Mouse (Mus musculus) macrophage (primary cell): ENCODE data around the gene Apoc3. TPM values are rescaled to one million over a fixed set of nuclear protein-coding genes. Genes with fewer than 3 reads are reported as not detected.

Source experiments
- H3K27ac ChIP-seq: fragments of 350-480 bp; formaldehyde crosslinking; 2 replicates; pipeline ENCODE4 v1.9.0; 2021
- H3K36me3 ChIP-seq: fragments of 350-480 bp; formaldehyde crosslinking; 2 replicates; pipeline ENCODE4 v1.9.0; 2021; ENCODE audit errors: inconsistent target
- H3K4me3 ChIP-seq: fragments of 350-480 bp; formaldehyde crosslinking; 2 replicates; pipeline ENCODE4 v1.9.0; 2021; ENCODE audit errors: inconsistent target
- H3K79me2 ChIP-seq: fragments of 350-480 bp; formaldehyde crosslinking; 2 replicates; pipeline ENCODE4 v1.9.0; 2021; ENCODE audit errors: inconsistent target
- WGBS: methylation state at CpG from one replicate; pipeline ENCODE4 v1.1.7; 2026; ENCODE audit warnings: inconsistent platforms; ENCODE audit not compliant: missing documents; 5-methylcytosine and 5-hydroxymethylcytosine counted together
- polyA plus RNA-seq: library from polyadenylated mRNA; stranded (reverse); fragments of 250-400 nt; gene quantifications from 3 replicates; pipeline ENCODE4 v1.2.4, GENCODE M21; 2018; ENCODE audit warnings: inconsistent platforms

Apoc3 gene
- polyA plus RNA-seq, 1 experiment from 2014 or later, result not detected

DNA sequence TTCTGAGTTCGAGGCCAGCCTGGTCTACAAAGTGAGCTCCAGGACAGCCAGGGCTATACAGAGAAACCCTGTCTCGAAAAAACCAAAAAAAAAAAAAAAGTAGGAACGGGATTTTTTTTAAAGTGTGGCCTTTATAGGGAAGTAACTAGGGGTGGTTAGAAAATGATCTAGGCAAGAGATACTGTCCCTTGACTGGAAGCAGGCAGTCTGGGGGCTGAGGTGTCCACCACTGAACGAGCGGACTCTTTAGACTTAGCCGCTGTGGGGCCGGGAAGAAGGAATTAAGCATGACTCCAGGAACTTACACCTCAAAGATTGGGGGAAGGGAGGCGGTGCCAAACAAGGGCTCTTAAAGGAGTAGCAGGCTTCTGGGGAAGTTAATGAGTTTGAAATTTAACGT, 17.3 kb downstream of the Apoc3 start:
- Histone ChIP-seq H3K36me3 (peaks cover 30% of the 10 kb centered on the region), H3K27ac (no peak overlapping the region), H3K4me3 (no peak overlapping the region), H3K79me2 (no peaks in the 10 kb centered on the region)
- 59% methylated on average over 8 of the region's 9 CpGs for WGBS

DNA sequence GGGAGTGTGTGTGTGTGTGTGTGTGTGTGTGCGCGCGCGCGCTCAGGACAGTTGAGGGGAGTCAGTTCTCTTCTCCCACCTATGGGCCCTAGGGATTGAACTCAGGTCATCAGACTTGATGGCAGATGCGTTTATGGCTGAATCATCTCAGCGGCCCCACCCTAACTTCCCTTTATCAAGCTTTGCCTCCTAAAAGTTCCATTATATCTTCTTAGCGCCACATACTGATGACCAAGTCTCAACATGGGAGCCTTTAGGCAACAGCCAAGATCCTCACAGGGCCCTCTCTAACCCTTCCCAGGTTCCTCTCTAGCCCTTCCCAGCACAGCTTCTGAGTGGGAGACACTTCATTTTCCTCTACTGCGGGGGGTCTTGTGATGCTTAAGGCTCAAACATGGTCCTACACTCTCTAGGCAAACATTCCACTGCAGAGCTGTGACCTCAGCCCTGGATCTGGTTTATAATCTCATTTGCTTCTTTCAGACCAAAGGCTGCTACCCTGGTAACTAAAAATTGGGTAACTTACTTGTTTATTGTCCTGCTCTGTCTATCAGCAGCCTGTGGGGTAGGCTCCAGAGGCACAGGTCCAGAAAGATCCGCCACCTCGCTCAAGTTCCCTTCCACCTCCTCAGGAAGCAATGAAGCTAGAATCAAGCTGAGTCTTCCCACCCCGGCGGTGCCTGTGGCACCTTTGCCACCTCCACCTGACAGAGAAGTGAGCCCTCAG, 18.5 kb downstream of the Apoc3 start:
- no peak overlapping the region for H3K27ac ChIP-seq
- WGBS, result 89% methylated on average over 8 of the region's 13 CpGs
- peaks cover 28% of the 10 kb centered on the region for H3K36me3 ChIP-seq

DNA sequence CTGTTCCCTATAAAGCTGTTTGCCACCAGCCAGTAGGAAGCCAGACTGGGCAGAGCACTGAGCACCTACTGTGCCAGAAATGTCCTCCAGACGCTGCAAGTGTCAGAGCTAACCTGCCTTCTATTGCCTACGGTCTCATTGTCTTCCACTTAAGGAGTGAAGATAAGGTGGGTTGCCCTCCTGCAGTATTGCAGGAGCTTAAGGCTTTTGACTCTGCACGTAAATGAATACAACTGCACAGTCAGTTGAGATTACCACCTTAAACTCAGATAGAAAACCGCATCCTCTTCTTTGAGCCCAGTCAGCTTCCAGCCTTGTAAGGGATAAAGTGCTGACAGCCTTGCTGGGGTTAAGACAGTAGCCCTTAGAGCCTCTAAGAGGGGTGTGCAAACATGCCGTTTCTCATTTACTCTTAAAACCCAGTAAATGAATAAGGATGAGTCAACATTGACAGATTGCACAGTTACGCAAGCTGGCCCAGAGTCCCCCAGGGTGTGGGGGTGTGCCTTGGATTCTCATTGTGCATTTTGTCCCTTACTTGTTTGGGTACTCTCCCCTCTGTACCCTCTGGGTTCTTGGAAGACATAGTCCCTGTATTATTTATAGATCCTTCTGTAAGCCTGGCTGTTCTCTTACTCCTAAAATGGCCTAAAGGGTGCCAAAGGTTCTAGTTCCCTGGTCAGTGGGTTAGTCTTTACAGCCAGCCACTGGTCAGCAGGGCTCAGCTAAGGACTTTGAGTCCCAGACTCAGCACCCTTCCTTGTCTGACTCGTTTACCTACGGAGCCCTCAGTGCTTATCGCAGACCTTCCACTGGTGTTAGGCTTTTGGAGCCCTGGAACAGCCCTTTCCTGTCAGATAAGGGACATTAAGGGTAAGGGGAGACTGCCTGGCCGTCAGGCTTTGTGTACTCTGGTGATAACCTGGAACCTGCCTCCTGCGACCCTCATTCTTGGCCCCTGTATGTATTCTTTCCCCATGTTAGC, 19.8 kb downstream of the Apoc3 start:
- peaks cover 28% of the 10 kb centered on the region for H3K36me3 ChIP-seq

More for the DNA sequence above, 18.5 kb downstream of the Apoc3 start:
- no peaks in the 10 kb centered on the region for H3K79me2 ChIP-seq
- no peak overlapping the region for H3K4me3 ChIP-seq

DNA sequence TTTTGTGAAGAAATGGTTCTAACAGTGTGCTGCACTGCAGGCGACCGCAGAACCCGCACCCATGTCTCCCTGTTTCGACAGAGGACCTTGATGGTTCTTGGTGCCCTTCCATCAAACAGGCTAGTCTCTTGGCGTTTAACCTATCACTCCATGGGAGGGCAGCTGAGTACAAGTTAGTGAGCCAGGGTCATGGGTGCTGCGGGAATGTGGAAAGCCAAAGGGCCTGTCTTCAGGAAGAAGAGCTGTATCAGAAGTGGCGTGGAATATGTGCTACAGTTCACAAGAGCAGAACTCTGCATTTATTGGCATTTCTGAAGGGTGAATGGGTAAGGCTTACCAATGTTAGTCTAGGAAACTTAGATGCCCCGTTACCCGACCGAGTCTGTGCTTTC, 20.5 kb downstream of the Apoc3 start:
- H3K36me3 ChIP-seq, result peaks cover 29% of the 10 kb centered on the region
- no peak overlapping the region for H3K27ac ChIP-seq
- H3K4me3 ChIP-seq, result no peak overlapping the region
- WGBS, result 88% methylated on average over 10 of the region's 10 CpGs
- no peaks in the 10 kb centered on the region for H3K79me2 ChIP-seq

More for the DNA sequence above, 19.8 kb downstream of the Apoc3 start:
- WGBS, result 86% methylated on average over 11 of the region's 11 CpGs
- H3K79me2 ChIP-seq, result no peaks in the 10 kb centered on the region
- no peak overlapping the region for H3K27ac ChIP-seq
- H3K4me3 ChIP-seq, result no peak overlapping the region

DNA sequence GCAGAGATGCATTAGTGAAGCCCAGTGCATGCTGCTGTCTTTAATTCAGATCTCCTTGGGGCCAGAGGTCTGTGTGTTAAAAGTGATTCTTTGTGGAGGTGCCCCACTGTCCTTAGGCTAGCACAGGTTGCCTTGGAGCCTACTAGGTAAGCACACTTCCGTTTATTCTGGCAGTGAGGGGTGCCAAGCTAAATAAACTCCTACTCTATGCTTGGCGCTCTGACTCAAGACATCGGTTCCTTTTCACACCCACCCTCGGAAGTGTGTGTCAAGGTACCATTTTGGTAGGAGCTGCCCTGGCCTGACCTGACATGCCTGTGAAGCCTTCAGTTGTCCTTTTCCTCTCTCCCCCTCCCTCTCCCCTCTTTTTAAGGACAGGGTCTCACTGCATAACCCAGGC, 21.2 kb downstream of the Apoc3 start:
- Histone ChIP-seq H3K27ac (no peak overlapping the region), H3K79me2 (no peaks in the 10 kb centered on the region), H3K36me3 (peaks cover 33% of the 10 kb centered on the region), H3K4me3 (no peak overlapping the region)
- 90% methylated on average over 4 of the region's 4 CpGs for WGBS

DNA sequence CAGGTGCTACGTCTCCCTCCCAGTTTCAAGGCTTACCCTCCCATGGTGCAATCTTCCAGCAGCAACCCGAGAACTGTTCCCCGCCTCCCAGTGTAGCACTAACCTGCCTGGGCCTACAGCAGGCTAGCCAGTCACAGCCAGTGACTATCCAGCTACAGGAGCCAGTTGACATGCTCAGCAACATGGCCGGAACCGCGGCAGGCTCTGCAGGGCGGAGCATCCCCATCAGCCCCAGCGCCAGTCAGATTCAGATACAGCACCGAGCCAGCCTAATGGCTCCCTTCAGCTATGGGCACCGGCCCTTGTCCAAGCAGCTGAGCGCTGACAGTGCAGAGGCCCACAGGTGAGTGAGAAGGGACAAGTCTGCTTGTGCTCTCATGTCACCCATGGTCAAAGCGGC, 25.0 kb downstream of the Apoc3 start:
- 95% methylated on average over 12 of the region's 12 CpGs for WGBS
- Histone ChIP-seq H3K36me3 (peaks cover 71% of the 10 kb centered on the region), H3K27ac (no peak overlapping the region), H3K4me3 (no peak overlapping the region), H3K79me2 (no peaks in the 10 kb centered on the region)

DNA sequence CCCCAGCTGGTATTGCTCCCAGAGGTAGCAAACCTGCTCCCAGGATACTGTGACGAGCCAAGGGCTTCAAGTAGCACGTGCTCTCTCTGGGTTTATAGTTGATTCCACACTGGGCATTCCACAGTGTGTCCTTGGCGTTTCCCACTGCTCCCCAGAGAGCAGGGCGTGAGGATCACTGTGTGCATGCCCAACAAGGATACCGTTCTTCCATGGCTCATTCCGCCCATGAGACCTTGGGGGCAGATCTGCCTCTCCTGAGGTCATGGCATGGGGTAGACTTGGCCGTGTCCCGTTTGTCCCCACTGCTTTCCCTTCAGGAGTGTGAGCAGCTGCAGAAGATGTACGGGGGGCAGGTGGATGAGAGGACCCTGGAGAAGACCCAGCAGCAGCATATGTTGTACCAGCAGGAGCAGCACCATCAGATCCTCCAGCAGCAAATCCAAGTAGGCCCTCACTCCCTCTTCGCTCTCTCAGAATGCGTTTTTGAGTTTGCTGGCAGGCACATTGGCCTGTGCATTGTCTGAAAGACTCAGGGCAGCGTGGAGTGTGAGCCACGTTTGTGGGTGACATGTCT, 26.9 kb downstream of the Apoc3 start:
- H3K4me3 ChIP-seq, result no peak overlapping the region
- H3K79me2 ChIP-seq, result no peaks in the 10 kb centered on the region
- 88% methylated on average over 13 of the region's 13 CpGs for WGBS
- peaks cover 89% of the 10 kb centered on the region for H3K36me3 ChIP-seq
- no peak overlapping the region for H3K27ac ChIP-seq

DNA sequence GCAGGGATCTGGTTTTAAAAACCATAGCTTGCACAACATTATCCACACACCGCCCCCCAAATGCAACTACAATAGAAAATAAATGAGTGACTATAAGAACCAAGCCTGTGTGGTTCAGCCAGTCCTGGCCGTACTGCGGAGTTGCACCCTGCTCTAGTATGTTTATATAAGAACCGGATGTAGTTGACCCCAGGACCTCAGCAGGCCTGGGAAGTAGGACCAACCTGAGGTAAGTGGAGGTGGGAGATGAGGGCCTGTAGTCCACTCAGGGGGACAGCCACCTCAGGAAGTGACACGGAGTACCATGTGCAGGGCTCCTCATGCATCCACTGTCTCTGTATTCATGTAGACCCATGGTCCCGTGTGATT, 28.0 kb downstream of the Apoc3 start:
- H3K27ac ChIP-seq, result no peak overlapping the region
- 91% methylated on average over 5 of the region's 6 CpGs for WGBS

DNA sequence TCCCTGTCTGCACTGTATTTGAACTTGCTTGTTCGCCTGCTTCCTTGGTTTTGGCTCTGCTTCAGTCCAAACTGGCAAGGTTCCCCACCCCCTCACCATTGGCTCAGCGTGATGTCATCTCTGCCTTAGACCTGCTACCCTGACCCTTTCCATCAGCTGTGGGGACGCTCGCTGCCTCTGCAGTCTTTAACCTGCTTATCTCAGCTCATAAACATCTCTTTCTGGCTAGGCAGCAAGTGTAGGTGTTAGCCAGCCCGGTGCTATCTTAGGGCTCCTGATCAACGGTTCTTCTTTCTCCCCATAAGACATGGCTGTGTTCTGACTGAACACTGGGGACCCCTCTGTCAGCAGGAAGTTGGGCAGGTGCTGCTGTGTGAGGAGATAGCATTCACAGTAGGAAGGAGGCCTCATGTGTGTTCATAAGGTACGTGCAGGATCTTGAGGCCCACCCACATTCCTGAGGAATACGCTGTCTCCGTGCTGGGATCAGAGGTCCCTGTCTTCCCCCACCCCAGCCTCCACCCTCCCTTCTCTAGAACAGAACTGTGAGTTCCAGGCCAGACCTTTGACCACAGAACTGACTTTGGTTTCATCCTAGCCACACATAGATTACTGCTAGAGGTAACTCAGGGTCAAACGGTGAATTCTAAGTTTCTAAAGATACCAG, 28.5 kb downstream of the Apoc3 start:
- Histone ChIP-seq H3K4me3 (no peak overlapping the region), H3K36me3 (peaks cover 86% of the 10 kb centered on the region), H3K79me2 (no peaks in the 10 kb centered on the region), H3K27ac (no peak overlapping the region)
- 80% methylated on average over 10 of the region's 10 CpGs for WGBS

More for the DNA sequence above, 28.0 kb downstream of the Apoc3 start:
- no peaks in the 10 kb centered on the region for H3K79me2 ChIP-seq
- peaks cover 86% of the 10 kb centered on the region for H3K36me3 ChIP-seq
- no peak overlapping the region for H3K4me3 ChIP-seq

DNA sequence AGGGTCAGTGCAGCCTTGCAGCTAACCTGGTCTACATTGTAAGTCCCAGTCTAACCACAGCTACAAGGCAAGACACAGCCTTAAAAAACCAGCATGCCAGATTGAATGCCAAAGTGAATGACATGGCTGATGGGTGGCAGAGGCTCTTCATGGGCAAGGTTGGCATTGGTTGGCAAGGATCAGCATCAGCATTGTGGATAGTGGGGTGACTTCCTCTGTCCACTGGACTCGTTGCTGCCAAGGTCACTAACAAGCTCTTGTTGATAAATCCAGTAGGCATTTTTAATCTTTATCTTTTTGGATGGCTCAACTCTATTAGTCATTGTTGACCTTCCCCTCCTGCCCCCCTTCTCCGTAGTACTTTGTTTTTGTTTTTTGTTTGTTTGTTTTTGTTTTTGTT, 35.8 kb downstream of the Apoc3 start:
- 80% methylated on average over 2 of the region's 2 CpGs for WGBS
- Histone ChIP-seq H3K79me2 (no peaks in the 10 kb centered on the region), H3K27ac (no peak overlapping the region), H3K4me3 (no peak overlapping the region), H3K36me3 (peaks cover 80% of the 10 kb centered on the region)

DNA sequence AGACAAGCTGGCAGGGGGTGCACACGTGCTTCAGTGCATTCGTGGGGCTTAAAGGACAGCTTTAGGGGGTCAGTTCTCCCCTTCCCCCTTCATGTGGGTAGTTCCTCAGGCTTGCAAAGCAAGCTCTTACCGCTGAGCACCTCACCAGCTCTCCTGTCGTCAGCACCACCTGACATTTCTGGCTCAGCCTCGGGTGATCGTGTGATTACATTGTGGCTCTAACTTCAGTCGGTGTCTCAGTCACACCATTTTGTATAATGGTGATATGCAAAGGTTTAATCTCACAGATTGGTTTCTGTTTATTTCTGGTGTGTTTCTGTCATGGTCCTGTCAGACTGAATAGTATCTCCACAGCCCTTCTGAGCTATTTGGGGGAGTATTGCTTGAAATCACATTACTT, 36.5 kb downstream of the Apoc3 start:
- Histone ChIP-seq H3K79me2 (no peaks in the 10 kb centered on the region), H3K27ac (no peak overlapping the region), H3K4me3 (no peak overlapping the region), H3K36me3 (peaks cover 79% of the 10 kb centered on the region)
- WGBS, result 93% methylated on average over 7 of the region's 7 CpGs

DNA sequence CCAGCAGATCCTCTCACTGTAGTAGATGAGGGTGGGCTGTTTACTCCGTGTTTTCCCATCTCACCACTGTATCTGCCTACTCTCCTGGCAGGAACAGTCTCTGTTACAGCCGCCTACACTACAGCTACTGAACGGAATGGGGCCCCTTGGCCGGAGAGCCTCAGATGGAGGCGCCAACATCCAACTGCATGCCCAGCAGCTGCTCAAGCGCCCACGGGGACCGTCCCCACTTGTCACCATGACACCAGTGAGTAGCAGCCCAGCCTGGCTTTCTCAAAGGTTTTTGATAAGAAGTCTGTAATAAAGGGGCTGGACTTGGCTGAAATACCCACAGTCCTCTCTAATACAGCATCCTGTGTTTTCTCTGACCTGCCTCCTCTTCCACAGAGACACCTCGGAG, 37.0 kb downstream of the Apoc3 start:
- 92% methylated on average over 9 of the region's 9 CpGs for WGBS

DNA sequence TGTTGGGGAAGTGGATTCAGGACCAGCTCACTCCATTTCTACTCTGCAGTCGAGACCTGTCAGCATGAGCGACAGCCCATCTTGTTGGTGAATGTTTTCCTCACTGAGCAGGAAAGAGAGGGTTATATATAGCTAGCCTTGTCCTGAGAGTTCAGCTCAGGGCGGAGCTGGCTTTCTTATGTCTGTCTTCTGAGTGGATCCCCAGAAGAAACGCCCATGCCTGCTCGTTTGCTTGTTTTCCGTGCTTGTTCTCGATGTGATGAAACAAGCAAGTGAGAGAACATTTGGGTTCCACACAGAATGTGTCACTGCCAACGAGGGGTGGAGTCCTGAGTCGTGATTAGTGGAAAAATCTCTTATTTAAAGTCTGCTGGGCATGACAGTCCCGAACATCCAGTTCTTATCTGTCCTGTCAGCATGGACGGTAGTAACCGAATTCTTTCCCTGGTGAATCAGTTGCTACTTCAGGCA, 38.7 kb downstream of the Apoc3 start:
- Histone ChIP-seq H3K36me3 (peaks cover 68% of the 10 kb centered on the region), H3K27ac (no peak overlapping the region), H3K4me3 (no peak overlapping the region), H3K79me2 (no peaks in the 10 kb centered on the region)
- WGBS, result 88% methylated on average over 12 of the region's 12 CpGs

More for the DNA sequence above, 37.0 kb downstream of the Apoc3 start:
- H3K27ac ChIP-seq, result no peak overlapping the region
- no peaks in the 10 kb centered on the region for H3K79me2 ChIP-seq
- H3K4me3 ChIP-seq, result no peak overlapping the region
- peaks cover 75% of the 10 kb centered on the region for H3K36me3 ChIP-seq

DNA sequence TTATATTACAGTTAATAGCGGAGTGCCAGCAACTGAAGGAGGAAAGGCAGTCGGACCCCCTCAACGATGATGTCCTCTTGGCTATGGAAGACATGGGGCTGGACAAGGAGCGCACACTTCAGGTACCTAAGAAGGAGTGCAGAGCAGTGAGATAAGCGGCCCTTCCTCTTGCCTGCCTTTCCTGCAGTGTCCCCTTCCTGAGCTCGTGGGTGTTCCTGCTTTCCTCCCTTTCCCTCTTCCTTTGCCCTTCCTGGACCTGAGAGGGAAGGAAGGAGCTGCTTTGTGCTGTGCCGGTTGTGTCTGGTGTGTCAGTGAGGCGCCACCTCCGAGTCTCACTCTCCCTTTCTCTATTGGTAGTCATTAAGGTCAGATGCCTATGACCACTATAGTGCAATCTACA, 40.6 kb downstream of the Apoc3 start:
- H3K27ac ChIP-seq, result no peak overlapping the region
- 93% methylated on average over 9 of the region's 9 CpGs for WGBS
- H3K79me2 ChIP-seq, result no peaks in the 10 kb centered on the region
- peaks cover 49% of the 10 kb centered on the region for H3K36me3 ChIP-seq
- no peak overlapping the region for H3K4me3 ChIP-seq
